Mouse (Mus musculus) midbrain, embryonic 10.5 days (tissue): ENCODE data around the gene Tmem11. TPM values are rescaled to one million over a fixed set of nuclear protein-coding genes. Genes with fewer than 3 reads are reported as not detected.

Experiments used
- polyA plus RNA-seq: library from polyadenylated mRNA; unstranded; fragments of >200 nt; fragmentation: Nextera tagmentation; extraction: Ambion mirVana; gene quantifications from 2 replicates; pipeline ENCODE4 v1.2.1, GENCODE M21; 2016

The Tmem11 gene
- polyA plus RNA-seq, 1 experiment from 2014 or later, result 75.7 TPM

Other genes with a start within 250 kb of the Tmem11 start
- 147 and 158 TPM in 2 replicates for gene Llgl1, start 179.5 kb downstream of the Tmem11 start, polyA plus RNA-seq
- gene Flii, start 152.0 kb downstream of the Tmem11 start, polyA plus RNA-seq, result 74.8 and 82.6 TPM in 2 replicates
- gene Mief2, start 150.9 kb downstream of the Tmem11 start, polyA plus RNA-seq, result 14.6 and 15.6 TPM in 2 replicates
- 23.2 and 23.9 TPM in 2 replicates for gene Top3a, start 101.9 kb downstream of the Tmem11 start, polyA plus RNA-seq
- gene Smcr8, start 101.7 kb downstream of the Tmem11 start, polyA plus RNA-seq, result 7.8 and 8.8 TPM in 2 replicates
- gene Shmt1, start 67.6 kb downstream of the Tmem11 start, polyA plus RNA-seq, result 75.3 and 86.3 TPM in 2 replicates
- gene Dhrs7b, start 48.6 kb downstream of the Tmem11 start, polyA plus RNA-seq, result 29.3 and 34.0 TPM in 2 replicates
- gene Natd1, start 35.5 kb upstream of the Tmem11 start, polyA plus RNA-seq, result 18.0 and 26.9 TPM in 2 replicates
- 55.7 and 65.1 TPM in 2 replicates for gene Map2k3, start 52.8 kb upstream of the Tmem11 start, polyA plus RNA-seq
- 0.53 and 0.62 TPM in 2 replicates for gene Kcnj12, start 143.3 kb upstream of the Tmem11 start, polyA plus RNA-seq
- gene Tnfrsf13b, start 247.5 kb upstream of the Tmem11 start, polyA plus RNA-seq, result 1.2 TPM in 2 replicates